Mouse (Mus musculus) small intestine, adult 2 months (tissue): ENCODE measurements around the gene Fbxl13.

ENCODE experiments used
- CTCF ChIP-seq: fragments of 200-500 bp; IDR thresholded peaks from 2 replicates; pipeline ENCODE4 v1.5.1; 2012; ENCODE audit warnings: low read depth, mild to moderate bottlenecking, control low read depth, inconsistent platforms, low read length, moderate library complexity, mixed read lengths; ENCODE audit not compliant: insufficient replicate concordance, insufficient read length; ENCODE audit errors: extremely low read depth
- POLR2A ChIP-seq: fragments of 200-500 bp; IDR thresholded peaks from 2 replicates; pipeline ENCODE4 v1.6.1; 2012; ENCODE audit warnings: low read depth, mild to moderate bottlenecking, control low read depth, inconsistent platforms, low read length, moderate library complexity

DNA sequence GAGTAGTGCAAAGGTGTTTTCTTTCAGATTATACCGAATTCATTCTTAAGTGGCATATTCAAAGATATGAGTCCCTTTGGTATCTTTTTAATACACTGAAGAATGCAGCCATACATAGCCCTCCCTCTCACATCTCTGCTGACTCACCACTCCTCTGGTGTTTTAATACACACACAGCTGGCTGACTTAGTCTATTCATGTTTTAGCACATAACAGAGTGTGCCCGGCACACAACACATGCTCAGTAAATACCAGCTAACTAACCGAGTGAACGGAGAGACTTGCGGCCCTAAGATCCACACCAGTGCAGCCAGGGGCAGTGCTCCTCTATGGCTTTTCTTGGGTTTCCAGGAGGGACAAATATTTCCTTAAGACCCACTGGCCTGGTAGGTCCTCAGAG lies 35.5 kb upstream of the Fbxl13 start:
- TF ChIP-seq POLR2A (no peak), CTCF (no peak)
